Mouse (Mus musculus): Measurements from ENCODE around the gene Zfp148. TPM values are rescaled to one million over a fixed set of nuclear protein-coding genes. Genes with fewer than 3 reads are reported as not detected.

Gene Zfp148
- total RNA-seq, 1 experiment from 2014 or later = 32.5 TPM

GRCm38 (mm10) chr16:33512555-33512954 lies 131.9 kb downstream of the Zfp148 start:
- no peak for ATAC-seq (replicated peaks; ENCODE audit: insufficient number of reproducible peaks, low FRiP score, low TSS enrichment, poor library complexity, severe bottlenecking)

DNA sequence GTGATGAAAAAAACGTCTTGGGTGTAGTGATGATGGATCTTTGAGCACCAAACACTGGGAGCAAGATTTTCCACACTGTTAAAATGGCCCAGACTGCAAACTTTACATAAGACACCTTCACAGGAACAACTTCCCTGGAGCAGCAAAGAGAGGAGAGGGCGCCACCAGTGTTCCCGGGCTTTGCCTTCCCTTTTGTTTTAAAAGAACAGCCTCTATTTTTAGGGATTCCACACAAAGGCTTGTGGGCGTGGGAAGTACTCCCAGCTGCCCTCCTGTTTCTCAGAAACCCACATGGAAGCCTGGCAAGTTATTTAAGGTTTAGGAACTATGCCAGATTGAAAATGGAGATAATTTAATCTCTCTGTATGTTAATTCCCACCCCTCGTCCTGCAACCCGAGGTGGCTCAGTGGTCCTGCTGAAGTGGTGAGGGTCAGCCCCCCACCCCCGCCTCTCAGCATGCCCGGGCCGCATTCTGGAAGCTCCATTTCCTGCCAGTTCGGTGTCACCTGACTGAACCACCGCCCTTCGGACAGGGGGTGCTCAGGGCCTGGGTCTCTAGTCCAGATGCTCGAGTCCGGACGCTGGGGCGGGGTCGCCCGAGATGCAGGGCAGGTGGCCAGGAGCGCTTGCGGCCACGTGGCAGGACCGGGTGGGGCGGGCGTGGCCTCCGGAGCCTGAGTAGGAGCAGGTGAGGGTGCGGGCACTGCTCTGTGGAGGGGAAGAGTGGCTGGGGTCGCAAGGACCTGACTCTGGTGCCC lies 136.3 kb downstream of the Zfp148 start, which contains the start of gene Slc12a8:
Gene Slc12a8 (plus strand): TSS at position 522 of the 759 bp plus-strand sequence.
- ATAC-seq (replicated peaks; ENCODE audit: insufficient number of reproducible peaks, low FRiP score, low TSS enrichment, poor library complexity, severe bottlenecking) = no peak

DNA sequence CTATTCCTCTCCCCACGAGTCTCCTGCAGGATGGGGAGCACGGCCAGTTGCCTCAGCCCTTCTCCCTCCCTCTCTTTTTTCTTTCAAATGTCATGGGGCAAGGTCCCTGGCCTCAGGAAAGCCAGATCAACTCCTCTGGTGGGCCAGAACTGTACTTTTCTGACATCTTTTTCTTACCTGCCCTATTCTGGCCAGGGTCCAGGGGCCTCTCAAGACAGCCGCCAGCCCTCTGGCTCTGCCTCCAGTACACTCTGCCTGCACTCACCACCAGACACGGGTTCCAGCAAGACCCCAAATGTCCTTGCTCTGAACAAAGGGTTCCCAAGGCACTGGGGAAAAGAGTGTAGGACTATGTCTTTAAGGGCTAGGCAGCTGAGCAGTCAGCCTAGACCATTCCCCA lies 137.0 kb downstream of the Zfp148 start:
- no peak for ATAC-seq (replicated peaks; ENCODE audit: insufficient number of reproducible peaks, low FRiP score, low TSS enrichment, poor library complexity, severe bottlenecking)

DNA sequence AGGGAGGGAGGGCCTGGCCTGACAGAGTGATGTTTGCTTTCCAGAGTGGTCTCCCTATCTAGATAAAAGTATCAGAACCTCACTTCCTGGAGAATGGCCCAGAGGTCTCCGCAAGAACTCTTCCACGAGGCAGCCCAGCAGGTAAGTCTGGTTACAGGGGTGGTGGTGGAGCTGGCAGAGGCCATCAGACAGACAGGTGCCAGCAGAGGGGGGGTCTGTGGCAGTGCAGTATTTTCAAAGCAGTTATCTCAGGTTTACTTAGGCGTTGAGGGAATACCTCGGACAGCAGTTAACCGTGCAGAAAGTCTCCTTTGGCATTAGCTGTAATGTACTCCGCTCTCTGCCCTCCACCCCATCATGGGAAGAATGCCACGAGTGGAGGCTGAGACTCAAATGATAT lies 137.6 kb downstream of the Zfp148 start:
- ATAC-seq (replicated peaks; ENCODE audit: insufficient number of reproducible peaks, low FRiP score, low TSS enrichment, poor library complexity, severe bottlenecking) = no peak

DNA sequence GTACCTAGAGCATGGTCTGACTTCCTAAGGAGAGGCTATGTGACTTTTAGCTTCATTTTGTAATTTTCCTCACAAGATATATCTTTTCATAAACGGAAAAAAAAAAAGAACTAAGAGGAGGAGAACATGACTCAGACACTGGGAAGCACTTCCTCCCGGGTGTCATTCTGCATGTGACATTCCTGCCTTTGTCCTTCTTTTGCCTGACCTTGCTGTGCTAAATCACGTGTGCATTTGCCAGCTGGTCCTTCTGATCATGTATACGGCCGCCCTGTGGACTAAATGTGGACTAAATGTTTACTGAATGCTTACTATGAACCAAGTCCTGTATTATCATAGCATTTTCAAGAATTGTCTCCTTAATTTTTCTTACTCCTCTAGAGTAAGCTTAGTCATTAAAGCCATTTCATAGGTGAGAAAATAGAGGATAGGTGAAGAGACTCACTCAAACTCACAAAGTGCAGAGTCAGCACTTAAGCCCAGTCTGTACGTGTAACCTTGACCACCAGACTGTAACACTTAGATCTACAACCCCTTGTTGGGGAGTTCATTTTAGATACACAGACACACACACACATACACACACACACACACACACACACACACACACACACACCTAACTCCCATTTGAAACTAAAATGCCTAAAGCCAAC lies 139.4 kb downstream of the Zfp148 start:
- ATAC-seq (replicated peaks; ENCODE audit: insufficient number of reproducible peaks, low FRiP score, low TSS enrichment, poor library complexity, severe bottlenecking) = no peak

GRCm38 (mm10) chr16:33522516-33522915 lies 141.9 kb downstream of the Zfp148 start:
- ATAC-seq (replicated peaks; ENCODE audit: insufficient number of reproducible peaks, low FRiP score, low TSS enrichment, poor library complexity, severe bottlenecking) = no peak

- no peak for ATAC-seq (replicated peaks; ENCODE audit: insufficient number of reproducible peaks, low FRiP score, low TSS enrichment, poor library complexity, severe bottlenecking)
Observed at GRCm38 (mm10) chr16:33523571-33523970, 142.9 kb downstream of the Zfp148 start.

DNA sequence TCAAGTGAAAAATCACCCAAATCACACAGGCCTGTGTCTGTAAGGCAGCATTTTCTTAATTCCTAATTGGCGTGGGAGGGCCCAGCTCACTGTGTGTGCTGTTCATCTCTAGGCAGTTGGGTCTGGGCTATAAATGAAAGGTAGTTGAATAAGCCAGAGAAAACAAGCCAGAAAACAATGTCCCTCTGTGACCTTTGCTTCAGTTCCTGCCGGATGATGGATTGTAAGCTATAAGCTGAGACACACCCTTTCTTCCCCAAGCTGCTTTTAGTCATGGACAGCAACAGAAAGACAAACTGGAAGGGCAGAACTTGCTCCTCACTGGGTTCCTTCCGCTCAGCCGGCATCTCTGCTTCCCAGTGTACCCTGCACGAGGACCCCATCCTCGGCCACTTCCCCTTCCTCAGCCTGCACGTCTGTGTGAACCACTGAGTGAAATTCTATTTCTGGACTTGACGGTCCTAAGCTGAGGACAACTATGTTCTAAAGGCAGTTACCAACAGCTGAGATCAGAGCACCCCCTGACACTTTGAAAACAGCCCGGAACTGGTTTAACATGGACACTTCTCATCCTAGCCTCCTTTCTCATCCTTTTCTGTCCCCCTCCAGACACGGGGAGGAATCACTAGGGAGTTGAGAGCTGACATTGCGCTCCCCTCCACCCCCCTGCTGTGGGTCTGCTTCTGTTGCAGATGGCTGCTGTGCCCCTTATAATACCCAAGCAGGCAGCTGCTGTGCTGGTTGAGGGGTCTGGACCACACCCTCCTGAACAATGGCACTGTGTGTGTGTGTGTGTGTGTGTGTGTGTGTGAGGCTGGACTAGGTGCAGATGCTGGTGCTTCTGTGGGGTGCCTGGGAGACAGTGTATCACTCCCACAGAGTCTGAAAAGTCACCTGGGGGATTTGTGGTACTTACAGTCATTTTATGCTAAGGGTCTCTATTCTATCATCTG lies 149.1 kb downstream of the Zfp148 start:
- ATAC-seq (replicated peaks; ENCODE audit: insufficient number of reproducible peaks, low FRiP score, low TSS enrichment, poor library complexity, severe bottlenecking) = no peak; the same call in 1 of the 2 replicates

GRCm38 (mm10) chr16:33531184-33531583 lies 150.5 kb downstream of the Zfp148 start:
- no peak; the same call in 1 of the 2 replicates for ATAC-seq (replicated peaks; ENCODE audit: insufficient number of reproducible peaks, low FRiP score, low TSS enrichment, poor library complexity, severe bottlenecking)

- no peak for ATAC-seq (replicated peaks; ENCODE audit: insufficient number of reproducible peaks, low FRiP score, low TSS enrichment, poor library complexity, severe bottlenecking)
Observed at GRCm38 (mm10) chr16:33536456-33536855, 155.8 kb downstream of the Zfp148 start.

GRCm38 (mm10) chr16:33537499-33538225 lies 157.0 kb downstream of the Zfp148 start:
- no peak for ATAC-seq (replicated peaks; ENCODE audit: insufficient number of reproducible peaks, low FRiP score, low TSS enrichment, poor library complexity, severe bottlenecking)

DNA sequence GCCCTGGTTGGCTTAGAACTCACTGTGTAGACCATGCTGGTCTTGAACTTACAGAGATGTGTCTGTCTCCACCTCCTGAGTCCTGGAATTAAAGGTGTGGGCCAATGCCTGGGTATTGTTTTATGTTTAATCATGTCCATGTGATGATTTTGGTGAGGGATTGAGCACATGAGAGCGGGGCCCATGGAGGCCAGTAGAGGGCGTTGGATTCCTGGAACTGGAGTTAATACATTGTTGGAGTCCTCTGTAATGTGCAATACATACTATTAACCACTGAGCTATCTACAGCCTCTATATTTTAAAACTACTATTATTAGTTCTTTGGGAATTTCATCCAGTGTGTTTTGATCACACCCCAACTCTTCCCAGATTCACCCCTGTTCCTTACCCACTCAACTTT lies 163.7 kb downstream of the Zfp148 start:
- no peak for ATAC-seq (replicated peaks; ENCODE audit: insufficient number of reproducible peaks, low FRiP score, low TSS enrichment, poor library complexity, severe bottlenecking)

DNA sequence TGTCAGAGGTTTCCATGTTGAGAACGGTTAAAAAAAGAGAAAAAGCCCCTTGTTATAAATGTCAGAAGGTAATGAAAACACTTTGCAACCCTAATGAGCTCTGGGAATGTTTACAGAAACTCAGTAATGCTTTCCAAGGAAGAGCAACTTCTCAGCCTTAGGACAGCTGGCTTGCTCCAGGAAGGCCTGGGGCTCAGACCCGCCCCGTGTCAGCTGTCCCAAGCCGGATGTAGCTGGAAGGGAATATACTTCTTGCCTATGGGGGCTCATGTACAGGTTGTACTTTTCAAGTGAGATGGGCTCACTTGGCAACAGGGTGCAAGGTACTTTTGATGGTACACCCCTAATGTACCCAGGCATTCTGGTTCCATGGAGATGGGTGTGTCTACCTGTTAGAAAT lies 164.9 kb downstream of the Zfp148 start:
- no peak for ATAC-seq (replicated peaks; ENCODE audit: insufficient number of reproducible peaks, low FRiP score, low TSS enrichment, poor library complexity, severe bottlenecking)

- no peak for ATAC-seq (replicated peaks; ENCODE audit: insufficient number of reproducible peaks, low FRiP score, low TSS enrichment, poor library complexity, severe bottlenecking)
Observed at GRCm38 (mm10) chr16:33553689-33554342, 173.2 kb downstream of the Zfp148 start.
